Mouse (Mus musculus): Measurements from ENCODE around the gene Akap12. TPM values are rescaled to one million over a fixed set of nuclear protein-coding genes. Genes with fewer than 3 reads are reported as not detected.

Akap12 gene
- polyA plus RNA-seq, 1 experiment from 2014 or later, result 71.4 TPM

- Histone ChIP-seq H3K27ac (ENCODE audit: low read length) (no peak overlapping the region), H3K4me1 (ENCODE audit: control insufficient read depth, insufficient read depth, low read length) (peaks cover 34% of the 10 kb centered on the region), H3K9me3 (replicated peaks; ENCODE audit: control insufficient read depth, low read length) (no peaks in the 10 kb centered on the region), H3K27me3 (ENCODE audit: control insufficient read depth, insufficient read depth, low read length) (no peaks in the 10 kb centered on the region), H3K4me2 (ENCODE audit: low read depth, low read length) (no peak overlapping the region), H3K36me3 (ENCODE audit: control insufficient read depth, insufficient read depth, low read length) (0 out of 2 replicates have a peak, but pooled peaks cover 8% of the 10 kb centered on the region), H3K9ac (ENCODE audit: low read length) (no peak overlapping the region), H3K4me3 (replicated peaks; ENCODE audit: low read length) (no peak overlapping the region)
- 35% methylated on average over 6 of the region's 6 CpGs for WGBS
- no peak for ATAC-seq (ENCODE audit: insufficient read depth, low FRiP score)
Observed at GRCm38 (mm10) chr10:4391851-4392250, 125.7 kb downstream of the Akap12 start.

- peak overlapping the region; percentile 36 for H3K27ac ChIP-seq (ENCODE audit: low read length)
- 0 out of 2 replicates have a peak, but pooled peaks cover 9% of the 10 kb centered on the region for H3K36me3 ChIP-seq (ENCODE audit: control insufficient read depth, insufficient read depth, low read length)
- H3K4me3 ChIP-seq (replicated peaks; ENCODE audit: low read length), result no peak overlapping the region
- WGBS, result 71% methylated on average over 3 of the region's 3 CpGs
- H3K4me2 ChIP-seq (ENCODE audit: low read depth, low read length), result no peak overlapping the region
- no peak overlapping the region for H3K9ac ChIP-seq (ENCODE audit: low read length)
- H3K4me1 ChIP-seq (ENCODE audit: control insufficient read depth, insufficient read depth, low read length), result peaks cover 19% of the 10 kb centered on the region
- peak; percentile 51; the same call in 1 of the 2 replicates for ATAC-seq (ENCODE audit: insufficient read depth, low FRiP score)
- H3K9me3 ChIP-seq (replicated peaks; ENCODE audit: control insufficient read depth, low read length), result no peaks in the 10 kb centered on the region
- H3K27me3 ChIP-seq (ENCODE audit: control insufficient read depth, insufficient read depth, low read length), result no peaks in the 10 kb centered on the region
Observed at GRCm38 (mm10) chr10:4395321-4395720, 129.1 kb downstream of the Akap12 start.

- Histone ChIP-seq H3K27me3 (ENCODE audit: control insufficient read depth, insufficient read depth, low read length) (no peaks in the 10 kb centered on the region), H3K36me3 (ENCODE audit: control insufficient read depth, insufficient read depth, low read length) (0 out of 2 replicates have a peak, but pooled peaks cover 8% of the 10 kb centered on the region), H3K4me2 (ENCODE audit: low read depth, low read length) (no peak overlapping the region), H3K9ac (ENCODE audit: low read length) (no peak overlapping the region), H3K27ac (ENCODE audit: low read length) (no peak overlapping the region), H3K9me3 (replicated peaks; ENCODE audit: control insufficient read depth, low read length) (no peaks in the 10 kb centered on the region), H3K4me1 (ENCODE audit: control insufficient read depth, insufficient read depth, low read length) (peaks cover 4% of the 10 kb centered on the region; the same call in 1 of the 2 replicates), H3K4me3 (replicated peaks; ENCODE audit: low read length) (no peak overlapping the region)
- WGBS, result 73% methylated on average over 5 of the region's 5 CpGs
- ATAC-seq (ENCODE audit: insufficient read depth, low FRiP score), result no peak
Observed at GRCm38 (mm10) chr10:4398058-4398457, 131.9 kb downstream of the Akap12 start.

- Histone ChIP-seq H3K4me2 (ENCODE audit: low read depth, low read length) (no peak overlapping the region), H3K27me3 (ENCODE audit: control insufficient read depth, insufficient read depth, low read length) (no peaks in the 10 kb centered on the region), H3K9ac (ENCODE audit: low read length) (no peak overlapping the region), H3K27ac (ENCODE audit: low read length) (no peak overlapping the region), H3K9me3 (replicated peaks; ENCODE audit: control insufficient read depth, low read length) (no peaks in the 10 kb centered on the region), H3K4me1 (ENCODE audit: control insufficient read depth, insufficient read depth, low read length) (no peaks in the 10 kb centered on the region), H3K4me3 (replicated peaks; ENCODE audit: low read length) (no peak overlapping the region), H3K36me3 (ENCODE audit: control insufficient read depth, insufficient read depth, low read length) (0 out of 2 replicates have a peak, but pooled peaks cover 8% of the 10 kb centered on the region)
- peak; percentile 37; the same call in 1 of the 2 replicates for ATAC-seq (ENCODE audit: insufficient read depth, low FRiP score)
- WGBS, result 60% methylated on average over 5 of the region's 5 CpGs
Observed at GRCm38 (mm10) chr10:4404895-4405491, 138.8 kb downstream of the Akap12 start.

GRCm38 (mm10) chr10:4405511-4405910 is 139.3 kb downstream of the Akap12 start:
- 84% methylated on average over 5 of the region's 5 CpGs for WGBS
- H3K27ac ChIP-seq (ENCODE audit: low read length), result no peak overlapping the region
- H3K4me3 ChIP-seq (replicated peaks; ENCODE audit: low read length), result no peak overlapping the region
- 0 out of 2 replicates have a peak, but pooled peaks cover 11% of the 10 kb centered on the region for H3K36me3 ChIP-seq (ENCODE audit: control insufficient read depth, insufficient read depth, low read length)
- no peaks in the 10 kb centered on the region for H3K27me3 ChIP-seq (ENCODE audit: control insufficient read depth, insufficient read depth, low read length)
- H3K4me1 ChIP-seq (ENCODE audit: control insufficient read depth, insufficient read depth, low read length), result no peaks in the 10 kb centered on the region
- no peak for ATAC-seq (ENCODE audit: insufficient read depth, low FRiP score)
- no peak overlapping the region for H3K9ac ChIP-seq (ENCODE audit: low read length)
- H3K4me2 ChIP-seq (ENCODE audit: low read depth, low read length), result no peak overlapping the region
- H3K9me3 ChIP-seq (replicated peaks; ENCODE audit: control insufficient read depth, low read length), result no peaks in the 10 kb centered on the region

GRCm38 (mm10) chr10:4407191-4407590 is 141.0 kb downstream of the Akap12 start:
- Histone ChIP-seq H3K4me1 (ENCODE audit: control insufficient read depth, insufficient read depth, low read length) (no peaks in the 10 kb centered on the region), H3K27me3 (ENCODE audit: control insufficient read depth, insufficient read depth, low read length) (no peaks in the 10 kb centered on the region), H3K4me3 (replicated peaks; ENCODE audit: low read length) (no peak overlapping the region), H3K27ac (ENCODE audit: low read length) (no peak overlapping the region), H3K9me3 (replicated peaks; ENCODE audit: control insufficient read depth, low read length) (no peaks in the 10 kb centered on the region), H3K4me2 (ENCODE audit: low read depth, low read length) (no peak overlapping the region), H3K36me3 (ENCODE audit: control insufficient read depth, insufficient read depth, low read length) (0 out of 2 replicates have a peak, but pooled peaks cover 20% of the 10 kb centered on the region), H3K9ac (ENCODE audit: low read length) (no peak overlapping the region)
- WGBS, result 84% methylated on average over 1 of the region's 1 CpGs
- no peak for ATAC-seq (ENCODE audit: insufficient read depth, low FRiP score)

Other genes starting within 250 kb of the Akap12 start
- gene Zbtb2, start 121.7 kb downstream of the Akap12 start, polyA plus RNA-seq (2015; fragmentation: Nextera tagmentation; extraction: Ambion mirVana), result 11.7 and 12.8 TPM in 2 replicates
- gene Rmnd1, start 166.0 kb downstream of the Akap12 start, polyA plus RNA-seq (2015; fragmentation: Nextera tagmentation; extraction: Ambion mirVana), result 43.1 and 44.3 TPM in 2 replicates
- gene Armt1, start 166.1 kb downstream of the Akap12 start, polyA plus RNA-seq (2015; fragmentation: Nextera tagmentation; extraction: Ambion mirVana), result 15.3 and 16.3 TPM in 2 replicates
- gene Ccdc170, start 216.1 kb downstream of the Akap12 start, polyA plus RNA-seq (2015; fragmentation: Nextera tagmentation; extraction: Ambion mirVana), result 0.12 and 0.35 TPM in 2 replicates